Mouse (Mus musculus) stomach, embryonic 16.5 days (tissue): ENCODE data around the gene Srrm3. TPM values are rescaled to one million over a fixed set of nuclear protein-coding genes. Genes with fewer than 3 reads are reported as not detected.

Experiments used
- ATAC-seq: fragments of 200-750 bp; cut with Nextera tagmentation; 2 replicates; pipeline ENCODE4 v1.8.0; 2017; ENCODE audit warnings: moderate number of reproducible peaks, moderate TSS enrichment; ENCODE audit not compliant: insufficient read depth, low FRiP score
- H3K27ac ChIP-seq: fragments of 300-500 bp; sonication (generic); 2 replicates; pipeline ENCODE4 v1.5.1; 2014; ENCODE audit warnings: low read length
- H3K27me3 ChIP-seq: fragments of 300-500 bp; sonication (generic); 2 replicates; pipeline ENCODE4 v1.6.1; 2014; ENCODE audit warnings: low read length, control low read depth, mixed read lengths; ENCODE audit not compliant: control insufficient read depth, insufficient read depth
- H3K36me3 ChIP-seq: fragments of 300-500 bp; sonication (generic); 2 replicates; pipeline ENCODE4 v1.6.1; 2014; ENCODE audit warnings: low read length; ENCODE audit not compliant: control insufficient read depth, insufficient read depth
- H3K4me1 ChIP-seq: fragments of 300-500 bp; sonication (generic); 2 replicates; pipeline ENCODE4 v1.6.1; 2014; ENCODE audit warnings: low read length, control low read depth, mixed read lengths; ENCODE audit not compliant: control insufficient read depth, insufficient read depth
- H3K4me2 ChIP-seq: fragments of 300-500 bp; sonication (generic); 2 replicates; pipeline ENCODE4 v1.6.1; 2014; ENCODE audit warnings: low read depth, low read length, mixed read lengths
- H3K4me3 ChIP-seq: fragments of 300-500 bp; sonication (generic); replicated peaks from 2 replicates; pipeline ENCODE4 v1.5.1; 2014; ENCODE audit warnings: mild to moderate bottlenecking, low read length
- H3K9ac ChIP-seq: fragments of 300-500 bp; sonication (generic); 2 replicates; pipeline ENCODE4 v1.6.1; 2014; ENCODE audit warnings: low read length
- H3K9me3 ChIP-seq: fragments of 300-500 bp; sonication (generic); replicated peaks from 2 replicates; pipeline ENCODE4 v1.6.1; 2016; ENCODE audit warnings: low read length, control low read depth; ENCODE audit not compliant: control insufficient read depth
- WGBS: fragments of 180-500 bp; shearing (Covaris S2); extraction: QIAGEN DNeasy Blood & Tissue Kit; methylation state at CpG from one replicate; pipeline ENCODE4 v1.1.7; 2014; 5-methylcytosine and 5-hydroxymethylcytosine counted together
- polyA plus RNA-seq: library from polyadenylated mRNA; unstranded; fragments of >200 nt; fragmentation: Nextera tagmentation; extraction: Ambion mirVana; gene quantifications from 2 replicates; pipeline ENCODE4 v1.2.1, GENCODE M21; 2015

Gene Srrm3
- polyA plus RNA-seq, 1 experiment from 2014 or later: 1.2 TPM

- WGBS: 11% methylated on average over 11 of the region's 14 CpGs
These were observed 44.8 kb downstream of the Srrm3 start for GRCm38 (mm10) chr5:135851481-135851880.

GRCm38 (mm10) chr5:135852421-135852820, 45.7 kb downstream of the Srrm3 start:
- no peak for ATAC-seq

More at GRCm38 (mm10) chr5:135851481-135851880, 44.8 kb downstream of the Srrm3 start:
- no peak for ATAC-seq
- Histone ChIP-seq H3K4me2 (no peak overlapping the region), H3K4me1 (no peaks in the 10 kb centered on the region; the same call in 1 of the 2 replicates), H3K9me3 (no peaks in the 10 kb centered on the region), H3K36me3 (no peaks in the 10 kb centered on the region), H3K9ac (no peak overlapping the region), H3K27me3 (peaks cover 44% of the 10 kb centered on the region), H3K27ac (no peak overlapping the region), H3K4me3 (no peak overlapping the region)

GRCm38 (mm10) chr5:135853731-135854130, 47.0 kb downstream of the Srrm3 start:
- Histone ChIP-seq H3K4me3 (no peak overlapping the region), H3K4me2 (no peak overlapping the region), H3K36me3 (no peaks in the 10 kb centered on the region), H3K9me3 (no peaks in the 10 kb centered on the region), H3K4me1 (no peaks in the 10 kb centered on the region; the same call in 1 of the 2 replicates), H3K27ac (no peak overlapping the region), H3K27me3 (peaks cover 61% of the 10 kb centered on the region), H3K9ac (no peak overlapping the region)
- ATAC-seq: no peak
- 54% methylated on average over 7 of the region's 7 CpGs for WGBS

More at GRCm38 (mm10) chr5:135852421-135852820, 45.7 kb downstream of the Srrm3 start:
- 2% methylated on average over 10 of the region's 10 CpGs for WGBS
- no peak overlapping the region for H3K4me3 ChIP-seq
- no peaks in the 10 kb centered on the region for H3K36me3 ChIP-seq
- no peaks in the 10 kb centered on the region; the same call in 1 of the 2 replicates for H3K4me1 ChIP-seq
- H3K27ac ChIP-seq: no peak overlapping the region
- no peaks in the 10 kb centered on the region for H3K9me3 ChIP-seq
- no peak overlapping the region for H3K4me2 ChIP-seq
- H3K27me3 ChIP-seq: peaks cover 53% of the 10 kb centered on the region
- H3K9ac ChIP-seq: no peak overlapping the region

- Histone ChIP-seq H3K4me2 (no peak overlapping the region), H3K36me3 (no peaks in the 10 kb centered on the region), H3K9me3 (no peaks in the 10 kb centered on the region), H3K4me1 (no peaks in the 10 kb centered on the region; the same call in 1 of the 2 replicates), H3K4me3 (no peak overlapping the region), H3K9ac (no peak overlapping the region), H3K27ac (no peak overlapping the region), H3K27me3 (peaks cover 54% of the 10 kb centered on the region)
- WGBS: 0% methylated on average over 4 of the region's 4 CpGs
- ATAC-seq: peak; percentile 30; the same call in 1 of the 2 replicates
These were observed 48.5 kb downstream of the Srrm3 start for GRCm38 (mm10) chr5:135855156-135855555.

GRCm38 (mm10) chr5:135866662-135867061, 60.0 kb downstream of the Srrm3 start:
- H3K9me3 ChIP-seq: no peaks in the 10 kb centered on the region
- no peak overlapping the region for H3K27ac ChIP-seq
- ATAC-seq: no peak
- no peaks in the 10 kb centered on the region for H3K36me3 ChIP-seq
- WGBS: 43% methylated on average over 8 of the region's 8 CpGs
- H3K9ac ChIP-seq: no peak overlapping the region
- no peak overlapping the region for H3K4me2 ChIP-seq
- peaks cover 44% of the 10 kb centered on the region for H3K27me3 ChIP-seq
- peaks cover 10% of the 10 kb centered on the region; the same call in 1 of the 2 replicates for H3K4me1 ChIP-seq
- no peak overlapping the region for H3K4me3 ChIP-seq

- Histone ChIP-seq H3K4me3 (peak overlapping the region; percentile 53), H3K9me3 (no peaks in the 10 kb centered on the region), H3K27ac (no peak overlapping the region), H3K4me2 (peak overlapping the region; percentile 95), H3K4me1 (peaks cover 10% of the 10 kb centered on the region; the same call in 1 of the 2 replicates), H3K9ac (peak overlapping the region; percentile 69), H3K36me3 (no peaks in the 10 kb centered on the region), H3K27me3 (peaks cover 44% of the 10 kb centered on the region)
- WGBS: under 1% methylated on average over 83 of the region's 89 CpGs
- peak; percentile 15; the same call in 1 of the 2 replicates for ATAC-seq
These were observed 61.2 kb downstream of the Srrm3 start for GRCm38 (mm10) chr5:135867637-135868593.

GRCm38 (mm10) chr5:135868653-135869052, 62.0 kb downstream of the Srrm3 start:
- WGBS: 5% methylated on average over 27 of the region's 27 CpGs
- H3K36me3 ChIP-seq: no peaks in the 10 kb centered on the region
- peaks cover 44% of the 10 kb centered on the region for H3K27me3 ChIP-seq
- H3K9me3 ChIP-seq: no peaks in the 10 kb centered on the region
- peak overlapping the region; percentile 69 for H3K9ac ChIP-seq
- H3K27ac ChIP-seq: no peak overlapping the region
- H3K4me1 ChIP-seq: peaks cover 10% of the 10 kb centered on the region; the same call in 1 of the 2 replicates
- no peak for ATAC-seq
- peak overlapping the region; percentile 95 for H3K4me2 ChIP-seq
- H3K4me3 ChIP-seq: peak overlapping the region; percentile 53

- Histone ChIP-seq H3K36me3 (no peaks in the 10 kb centered on the region), H3K4me2 (no peak overlapping the region), H3K4me3 (no peak overlapping the region), H3K9ac (no peak overlapping the region), H3K27ac (no peak overlapping the region), H3K9me3 (no peaks in the 10 kb centered on the region), H3K27me3 (peaks cover 44% of the 10 kb centered on the region), H3K4me1 (peaks cover 10% of the 10 kb centered on the region; the same call in 1 of the 2 replicates)
- no peak for ATAC-seq
- 62% methylated on average over 14 of the region's 14 CpGs for WGBS
These were observed 63.2 kb downstream of the Srrm3 start for GRCm38 (mm10) chr5:135869661-135870423.
